Mouse (Mus musculus): ENCODE data around the gene Gpn2.

Gene Gpn2

DNA sequence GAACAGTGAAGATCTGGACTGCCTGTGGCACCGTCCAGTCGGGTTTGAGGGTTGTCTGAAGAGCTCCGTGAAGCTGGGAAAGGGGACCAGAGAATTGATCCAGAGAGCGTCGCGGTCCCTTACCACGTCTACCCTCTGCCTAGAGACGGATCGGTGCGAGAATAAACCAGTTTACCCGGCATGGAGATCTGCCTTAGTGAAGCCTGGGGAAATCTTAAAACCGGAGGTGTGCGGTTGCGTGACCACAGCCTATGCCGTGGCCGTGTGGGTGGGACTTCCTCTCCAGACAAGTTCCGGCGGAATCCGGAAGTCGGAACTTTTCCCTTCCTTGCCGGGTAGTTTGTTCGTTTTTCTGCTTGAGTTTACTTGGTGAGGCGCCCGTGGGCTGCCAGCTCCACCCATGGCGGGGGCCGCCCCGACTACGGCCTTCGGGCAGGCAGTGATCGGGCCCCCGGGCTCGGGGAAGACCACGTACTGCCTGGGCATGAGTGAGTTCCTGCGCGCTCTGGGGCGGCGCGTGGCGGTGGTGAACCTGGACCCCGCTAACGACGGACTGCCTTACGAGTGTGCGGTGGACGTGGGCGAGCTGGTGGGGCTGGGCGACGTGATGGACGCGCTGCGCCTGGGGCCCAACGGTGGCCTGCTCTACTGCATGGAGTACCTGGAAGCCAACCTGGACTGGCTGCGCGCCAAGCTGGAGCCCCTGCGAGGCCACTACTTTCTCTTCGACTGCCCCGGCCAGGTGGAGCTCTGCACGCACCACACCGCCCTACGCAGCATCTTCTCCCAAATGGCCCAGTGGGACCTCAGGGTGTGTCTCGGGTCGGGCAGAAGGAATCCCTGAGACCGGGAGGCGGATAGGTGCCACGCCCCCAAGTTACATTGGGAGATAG, at the start of gene Gpn2:
Gpn2 (plus strand) TSS at position 304 of the 893 bp plus-strand sequence.
- DNase-seq: peak; percentile 80

DNA sequence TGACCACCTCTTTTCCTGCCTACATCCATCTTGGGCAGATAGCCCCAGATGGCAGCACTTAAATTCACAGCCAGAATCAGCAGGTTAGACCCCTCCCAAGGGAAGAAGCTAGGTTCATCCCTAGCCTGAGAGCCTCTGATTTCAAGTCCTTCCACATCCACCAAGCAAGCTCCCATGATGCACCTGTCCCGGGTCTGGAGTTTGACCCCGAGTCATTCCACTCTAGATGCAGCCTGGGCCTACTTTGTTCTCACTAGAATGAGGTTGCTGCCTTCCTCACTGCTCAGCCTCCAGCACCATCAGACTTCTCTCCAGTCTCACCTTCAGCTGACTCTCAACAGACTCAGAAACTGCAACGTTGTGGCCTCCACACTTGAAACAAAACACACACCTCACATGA, 48.1 kb upstream of the Gpn2 start:
- no peak for DNase-seq

DNA sequence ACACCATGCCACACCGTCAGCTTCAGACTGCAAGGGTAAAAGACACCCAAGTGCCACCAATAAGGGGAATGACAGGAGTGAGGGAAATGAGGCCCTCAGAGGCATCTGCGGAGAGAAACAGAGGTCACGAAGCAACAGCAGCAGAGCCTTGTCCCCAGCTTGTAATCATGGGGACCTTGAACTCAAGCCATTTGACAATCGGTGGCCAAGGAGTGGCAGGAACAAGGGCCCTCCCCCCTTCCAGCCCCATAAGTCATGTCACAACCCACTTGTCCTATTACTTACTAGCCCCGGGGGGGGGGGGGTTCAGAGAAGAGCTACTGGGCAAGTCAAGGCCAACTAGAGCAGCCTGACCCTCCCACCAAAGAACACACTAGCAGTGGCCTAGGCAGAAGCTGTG, 47.5 kb upstream of the Gpn2 start:
- no peak for DNase-seq

DNA sequence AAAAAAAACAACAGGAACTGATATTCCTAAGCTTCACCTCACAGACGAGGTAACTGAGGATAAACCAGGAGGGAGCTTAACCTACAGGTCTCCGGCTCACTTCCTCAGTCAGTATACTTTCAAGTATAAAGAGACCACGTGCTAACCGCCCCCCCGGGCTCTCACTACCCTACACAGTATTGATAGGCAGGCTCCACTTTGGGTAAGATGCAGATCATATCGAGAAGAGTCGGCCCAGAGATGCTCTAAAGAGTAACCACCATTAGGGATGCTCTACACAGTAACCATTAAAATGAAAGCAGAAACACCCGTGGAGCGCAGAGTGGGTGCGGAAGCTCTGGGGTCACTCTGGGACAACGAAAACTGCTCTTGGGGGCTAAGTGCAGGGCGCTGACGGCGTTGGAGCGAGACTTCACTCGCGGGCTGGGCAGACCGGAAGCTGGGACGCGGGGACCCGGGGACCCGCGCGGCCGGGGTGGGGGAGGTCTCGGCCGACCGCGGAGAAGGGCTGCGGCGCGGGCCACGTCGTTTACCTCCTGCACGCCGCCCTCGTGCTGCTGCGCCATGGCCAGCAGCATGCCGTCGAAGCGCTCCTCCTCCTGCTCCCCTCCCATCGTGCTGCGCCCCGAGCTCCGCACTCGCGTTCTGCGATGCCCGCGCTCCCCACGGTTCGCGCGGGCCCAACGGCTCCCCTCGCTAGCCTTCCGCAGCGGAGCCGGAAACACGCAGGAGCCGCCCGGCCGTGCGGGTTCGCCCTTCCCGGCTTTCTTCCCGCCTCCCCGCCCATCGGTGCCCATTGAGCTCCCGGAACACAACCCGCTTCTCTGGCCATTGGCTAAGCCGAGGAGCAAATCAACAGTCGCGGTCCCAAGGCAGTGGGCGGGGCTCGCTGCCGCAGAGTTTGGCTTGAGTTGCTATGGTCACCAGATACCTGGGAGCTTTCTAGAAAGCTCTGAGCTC, 38.6 kb upstream of the Gpn2 start, which contains the start of gene Nudc:
Nudc (minus strand) TSS at position 725 of the 960 bp plus-strand sequence.
- DNase-seq: peak; percentile 96

DNA sequence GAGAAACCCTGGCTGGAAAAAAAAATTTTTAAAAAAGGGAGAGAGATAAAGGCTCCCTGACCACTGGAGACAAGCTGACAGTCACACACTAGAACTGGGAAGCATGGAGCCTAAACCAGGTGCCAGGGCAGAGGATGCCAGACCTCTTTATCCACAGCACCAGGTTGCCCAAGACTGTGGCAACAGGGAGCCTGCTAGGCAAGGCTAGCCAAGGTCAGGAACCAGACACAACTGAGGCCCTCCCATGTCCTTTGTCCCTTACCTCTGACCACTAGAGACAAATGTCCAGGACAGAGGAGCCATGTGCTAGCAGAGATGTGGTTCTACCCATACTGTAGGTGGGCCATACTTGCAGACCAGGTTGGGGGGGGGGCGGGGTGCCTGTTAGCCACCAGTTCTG, 32.1 kb upstream of the Gpn2 start:
- no peak for DNase-seq

DNA sequence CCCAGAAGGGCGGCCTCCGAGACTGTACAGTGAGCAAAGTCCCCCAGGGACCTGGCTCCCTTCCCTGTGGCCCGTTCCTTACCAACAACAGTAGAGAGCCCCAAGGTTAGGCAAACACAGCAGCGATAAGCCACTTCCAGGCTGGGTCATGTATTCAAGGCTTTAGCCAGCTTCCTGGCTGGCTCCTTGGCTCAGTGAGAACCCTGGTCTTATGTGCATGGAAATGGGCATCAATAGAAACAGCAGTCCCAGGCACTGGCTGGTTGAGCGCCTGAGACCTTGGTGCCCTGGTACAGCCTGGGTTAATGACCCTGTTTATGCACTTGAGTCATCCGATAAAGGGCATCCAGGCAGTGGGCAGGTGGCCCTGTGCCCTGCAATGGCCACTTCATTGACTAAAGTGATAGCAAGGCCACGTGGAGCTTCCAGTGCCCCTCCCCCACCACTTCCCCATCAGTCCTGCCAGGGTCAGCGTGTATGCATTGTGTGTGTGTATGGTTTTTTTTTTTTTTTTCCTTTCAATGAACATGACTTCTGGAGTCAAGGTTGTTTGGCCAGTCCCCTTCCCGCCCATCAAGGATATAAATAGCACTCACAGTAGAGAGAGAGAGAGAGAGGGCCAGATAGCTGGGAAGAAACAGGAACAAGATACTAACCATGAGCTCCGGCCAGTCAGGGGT, 31.3 kb upstream of the Gpn2 start, which contains the start of gene Nr0b2:
Nr0b2 (plus strand) TSS at position 609 of the 680 bp plus-strand sequence.
- no peak for DNase-seq

DNA sequence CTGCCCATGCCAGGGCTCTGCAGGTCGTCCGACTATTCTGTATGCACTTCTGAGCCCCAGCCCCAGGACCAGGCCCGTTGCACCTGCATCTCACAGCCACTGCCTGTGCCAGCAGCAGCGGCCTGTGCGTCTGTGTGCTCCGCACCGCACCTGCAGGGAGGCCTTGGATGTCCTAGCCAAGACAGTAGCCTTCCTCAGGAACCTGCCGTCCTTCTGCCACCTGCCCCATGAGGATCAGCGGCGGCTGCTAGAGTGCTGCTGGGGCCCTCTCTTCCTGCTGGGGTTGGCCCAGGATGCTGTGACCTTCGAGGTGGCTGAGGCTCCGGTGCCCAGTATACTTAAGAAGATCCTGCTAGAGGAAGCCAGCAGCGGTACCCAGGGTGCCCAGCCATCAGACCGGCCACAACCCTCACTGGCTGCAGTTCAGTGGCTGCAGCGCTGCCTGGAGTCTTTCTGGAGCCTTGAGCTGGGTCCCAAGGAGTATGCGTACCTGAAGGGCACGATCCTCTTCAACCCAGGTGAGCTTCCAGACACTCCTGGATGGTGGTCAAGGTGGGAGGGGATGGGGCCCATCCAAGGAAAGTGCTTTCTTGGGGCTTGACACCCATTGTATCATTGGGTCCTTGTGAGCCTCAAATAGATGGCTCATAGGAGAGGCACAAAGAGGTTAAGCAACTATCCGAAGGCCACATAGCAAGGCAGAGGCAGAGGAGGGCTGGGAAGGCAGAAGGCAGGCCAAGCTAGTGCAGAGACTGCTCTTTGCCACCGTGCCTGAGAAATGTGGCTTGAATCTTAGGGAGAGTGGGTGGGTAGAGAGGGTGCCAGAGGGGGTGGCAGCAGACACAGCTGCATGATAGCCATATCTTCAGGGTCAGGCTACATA, 30.5 kb upstream of the Gpn2 start:
- DNase-seq: no peak

DNA sequence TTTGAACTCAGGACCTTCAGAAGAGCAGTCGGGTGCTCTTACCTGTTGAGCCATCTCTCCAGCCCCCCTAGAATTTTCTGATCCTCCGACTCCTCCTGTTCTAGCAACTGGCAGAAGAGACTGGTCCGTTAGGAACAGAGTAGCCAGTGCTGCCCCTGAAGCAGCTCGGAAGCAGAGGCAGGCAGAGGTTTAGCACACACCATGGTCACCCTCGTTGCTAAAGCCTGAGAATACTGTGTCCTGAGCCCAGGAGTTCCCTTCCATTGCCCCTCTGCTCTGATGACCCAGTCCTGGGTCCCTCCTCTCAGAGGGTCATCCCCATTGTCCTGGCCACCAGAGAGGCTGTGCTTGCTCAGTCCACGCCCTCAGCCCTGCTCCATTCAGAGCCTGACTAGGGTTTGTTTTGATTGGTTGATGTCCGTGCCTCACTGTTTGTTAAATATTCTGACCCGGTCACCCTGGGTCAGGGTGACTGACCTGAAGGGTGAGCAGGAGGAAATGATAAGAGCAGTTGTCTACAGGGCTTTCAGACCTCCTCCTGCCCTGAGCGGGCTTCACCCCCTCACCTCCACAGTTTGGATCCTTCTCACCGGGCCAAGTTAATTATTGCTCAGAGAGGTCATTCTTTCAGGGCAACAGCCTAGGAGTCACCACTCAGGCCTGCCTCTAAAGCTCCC, 27.0 kb upstream of the Gpn2 start:
- no peak for DNase-seq

DNA sequence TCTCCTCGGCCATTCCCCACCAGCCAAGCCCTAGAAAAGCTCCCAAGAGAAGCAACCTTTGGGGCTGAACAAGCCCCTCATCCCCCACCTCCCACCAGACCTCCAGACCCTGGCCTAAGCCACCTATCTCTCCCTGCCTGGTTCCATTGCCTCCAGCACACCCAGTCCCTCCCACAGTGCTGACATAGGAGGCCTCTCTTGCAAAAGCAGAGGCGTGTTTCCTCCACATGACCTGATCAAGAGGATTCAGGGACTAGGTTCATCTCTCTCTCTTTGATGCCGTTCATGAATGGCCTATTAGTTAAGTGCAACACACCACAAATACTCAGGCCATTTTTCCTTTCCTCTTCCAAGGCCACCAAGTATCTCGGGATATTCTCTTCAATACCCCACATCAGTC, 24.3 kb upstream of the Gpn2 start:
- DNase-seq: no peak

DNA sequence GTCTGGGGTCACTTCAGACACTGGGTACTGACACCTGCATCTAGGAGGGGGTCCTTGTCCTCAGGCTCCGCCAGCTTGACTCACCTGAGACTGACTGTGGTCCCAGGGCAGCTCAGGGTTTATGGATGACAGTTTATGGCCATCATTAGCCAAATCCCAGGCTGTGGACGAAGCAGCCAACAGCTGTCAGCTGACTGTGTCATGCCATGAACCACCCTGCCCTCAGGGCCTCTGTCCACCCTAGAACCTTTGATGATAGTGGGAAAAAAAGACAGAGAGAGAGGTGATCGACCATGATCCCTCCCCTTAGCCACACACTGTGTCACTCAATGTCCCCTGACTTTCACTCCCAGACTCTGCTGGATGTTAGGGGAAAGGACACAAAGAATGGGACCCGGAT, 22.5 kb upstream of the Gpn2 start:
- DNase-seq: no peak

DNA sequence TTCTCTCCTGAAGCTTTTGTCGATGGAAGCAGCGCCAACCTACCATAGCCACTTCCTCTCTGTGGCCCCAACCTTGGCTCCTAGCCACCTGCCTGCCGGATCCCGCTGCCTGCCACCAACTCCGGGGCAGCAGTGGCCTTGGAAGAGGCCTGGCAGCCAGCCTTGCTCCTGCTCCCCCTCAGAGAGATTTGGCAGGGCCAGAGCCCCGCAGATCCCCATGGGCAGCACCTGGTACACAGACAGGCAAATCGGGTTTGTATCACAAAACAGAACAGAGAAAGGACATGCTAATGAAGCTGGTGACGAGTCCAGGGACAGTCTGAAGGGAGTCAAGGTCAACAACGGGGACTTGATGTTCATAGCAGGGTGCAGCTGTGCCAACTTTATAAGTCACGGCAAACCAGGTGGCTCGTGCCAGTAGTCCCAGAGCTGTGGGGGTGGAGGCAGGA, 21.0 kb upstream of the Gpn2 start:
- no peak for DNase-seq

DNA sequence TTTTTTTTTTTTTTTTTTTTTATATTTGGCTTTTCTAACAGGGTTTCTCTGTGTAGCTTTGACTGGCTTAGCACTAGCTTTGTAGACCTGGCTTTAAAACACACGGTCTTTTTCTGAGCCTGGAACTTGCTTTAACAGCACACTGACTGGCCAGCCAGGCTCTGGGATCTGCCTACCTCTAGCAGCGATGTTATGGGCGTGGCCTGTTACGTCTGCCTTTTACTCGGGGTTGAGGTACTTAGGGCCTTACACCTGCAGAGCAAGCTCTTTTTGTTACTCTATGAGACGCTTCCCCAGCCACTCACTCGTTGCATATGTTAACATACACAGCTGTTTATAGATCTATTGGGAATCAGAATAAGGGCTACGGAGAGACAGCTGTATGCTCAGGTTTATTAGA, 16.9 kb upstream of the Gpn2 start:
- DNase-seq: no peak

DNA sequence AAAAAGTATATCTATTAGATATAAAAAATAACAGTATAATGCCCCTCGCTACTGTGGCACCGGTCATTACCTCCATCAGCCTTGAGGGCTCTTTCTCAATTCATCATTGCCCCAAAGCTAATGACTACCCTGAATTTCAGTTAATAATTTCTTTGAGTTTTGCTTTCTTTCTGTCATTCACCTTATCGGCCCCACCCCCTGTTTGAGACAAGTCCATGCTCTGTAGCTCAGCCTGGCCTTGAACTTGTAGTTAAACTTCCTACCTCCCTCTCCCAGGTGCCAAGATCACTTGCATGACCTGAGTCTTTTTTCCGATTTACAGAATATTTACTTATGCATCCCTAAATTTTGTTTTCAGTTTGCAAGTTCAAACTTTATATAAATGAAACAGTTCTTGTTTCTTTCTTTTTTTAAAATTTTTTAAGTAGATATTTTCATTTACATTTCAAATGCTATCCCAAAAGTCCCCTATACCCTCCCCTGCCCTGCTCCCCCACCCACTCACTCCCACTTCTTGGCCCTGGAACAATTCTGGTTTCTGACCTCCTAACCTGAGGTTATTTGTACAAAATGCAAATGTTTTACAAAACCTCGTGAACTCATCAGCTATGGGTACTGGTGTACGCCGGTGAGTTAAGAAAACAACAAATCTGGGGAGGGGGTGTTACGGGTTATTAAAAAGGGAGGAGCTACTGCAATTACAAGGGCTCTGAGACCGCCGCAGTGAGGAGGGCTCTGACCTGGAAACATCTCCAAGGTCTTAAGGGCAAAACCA, 14.7 kb upstream of the Gpn2 start:
- DNase-seq: no peak

DNA sequence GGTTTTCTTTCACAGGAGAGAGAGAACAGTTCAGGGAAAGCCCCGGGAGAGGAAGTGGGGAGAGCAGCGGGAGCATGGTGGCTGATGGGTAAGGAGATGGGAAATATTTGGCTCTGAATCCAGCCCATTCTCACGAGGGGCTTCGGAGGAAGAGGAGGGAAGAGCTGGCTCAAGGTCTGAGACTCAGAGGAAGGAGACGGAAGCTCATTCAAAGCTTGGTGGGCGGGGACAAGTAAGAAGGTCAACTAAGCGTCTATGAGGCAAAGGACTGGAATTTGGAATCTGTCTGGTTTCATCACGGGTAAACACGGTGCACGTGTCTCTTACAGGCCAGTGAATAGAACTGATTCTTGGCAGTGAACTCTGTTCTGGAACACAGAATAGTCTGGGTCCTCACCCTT, 14.1 kb upstream of the Gpn2 start:
- DNase-seq: no peak

DNA sequence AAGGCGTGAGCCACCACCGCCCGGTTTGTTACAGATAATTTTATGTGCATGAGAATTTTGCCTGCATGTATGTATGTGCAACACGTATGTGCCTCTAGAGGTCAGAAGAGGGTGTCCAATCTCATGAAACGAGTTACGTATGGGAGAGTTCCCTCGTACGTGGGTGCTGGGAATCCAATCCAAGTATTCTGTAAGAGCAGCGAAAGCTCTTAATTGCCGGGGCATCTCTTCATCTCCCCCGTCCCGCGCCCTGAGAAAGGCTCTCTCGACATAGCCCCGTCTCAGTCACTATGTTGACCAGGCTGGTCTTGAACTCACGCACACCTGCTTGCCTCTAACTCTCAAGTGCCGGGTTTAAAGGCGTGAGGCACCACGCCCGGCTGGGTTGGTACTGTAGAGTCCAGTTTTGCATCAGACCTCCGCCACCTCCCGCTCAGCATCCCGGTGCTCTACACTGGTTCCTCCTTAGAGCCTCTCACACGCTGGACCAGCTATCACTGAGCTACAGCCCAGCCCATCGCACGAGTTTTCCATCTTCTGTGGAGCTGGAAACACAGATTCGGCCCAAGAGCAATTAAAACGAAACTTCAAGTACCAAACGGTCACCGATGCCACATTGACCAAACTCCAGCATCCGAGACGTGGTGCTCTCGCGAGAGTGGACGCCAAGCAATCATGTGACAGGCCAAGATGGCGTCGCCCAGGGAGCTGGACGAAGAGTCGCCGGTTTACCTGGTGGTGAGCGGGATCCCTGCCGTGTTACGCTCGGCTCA, 9.9 kb upstream of the Gpn2 start, which contains the start of gene Gpatch3:
Gpatch3 (plus strand) TSS at position 676 of the 773 bp plus-strand sequence.
- peak; percentile 91 for DNase-seq

DNA sequence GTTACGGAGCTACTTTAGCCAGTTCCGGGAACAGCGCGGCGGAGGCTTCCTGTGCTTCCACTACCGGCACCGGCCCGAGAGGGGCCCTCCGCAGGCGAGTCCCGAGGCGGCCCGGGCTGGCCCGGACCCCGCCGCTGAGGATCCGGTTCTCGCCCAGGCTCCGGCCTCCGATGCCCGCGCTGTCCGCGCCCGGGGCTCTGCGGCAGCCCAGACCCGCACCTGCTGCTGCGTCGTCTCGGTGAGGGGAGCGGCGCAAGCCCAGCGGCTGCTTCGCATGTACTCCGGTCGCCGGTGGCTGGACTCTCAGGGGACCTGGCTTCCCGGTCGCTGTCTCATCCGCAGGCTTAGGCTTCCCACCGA, 9.3 kb upstream of the Gpn2 start:
- no peak for DNase-seq

DNA sequence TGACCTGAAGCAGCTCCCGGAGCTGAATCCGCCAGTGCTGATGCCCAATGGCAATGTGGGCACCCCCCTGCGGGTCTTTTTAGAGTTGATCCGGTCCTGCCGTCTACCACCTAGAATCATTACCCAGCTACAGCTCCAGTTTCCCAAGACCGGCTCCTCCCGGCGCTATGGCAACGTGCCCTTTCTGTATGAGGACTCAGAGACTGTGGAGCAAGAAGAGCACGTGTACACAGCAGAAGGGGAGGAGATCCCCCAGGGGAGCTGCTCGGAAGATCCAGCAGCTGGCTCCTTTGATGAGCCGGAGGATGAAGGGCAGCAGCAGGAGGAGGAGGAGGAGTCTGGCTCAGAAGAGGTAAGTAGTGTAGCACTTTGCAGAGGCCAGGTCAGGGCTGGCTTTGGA, 6.2 kb upstream of the Gpn2 start:
- no peak for DNase-seq

DNA sequence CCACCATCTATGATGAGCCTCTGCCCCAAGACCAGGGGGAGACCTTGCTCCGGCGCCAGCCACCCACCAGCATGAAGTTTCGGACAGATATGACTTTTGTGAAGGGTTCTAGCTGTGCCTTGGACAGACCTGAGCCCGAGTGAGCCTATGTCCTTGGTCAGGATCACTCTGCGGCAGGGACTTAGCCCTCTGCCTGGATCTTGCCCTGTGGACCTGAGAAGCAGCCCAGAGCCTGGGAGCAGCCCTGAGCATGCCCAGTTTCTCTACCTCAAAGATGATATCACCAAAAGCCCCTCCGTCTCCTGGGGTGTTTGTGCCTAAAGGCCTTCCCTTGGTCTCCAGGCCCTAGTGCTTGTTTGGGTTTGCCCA, 488 bp upstream of the Gpn2 start:
- peak; percentile 8 for DNase-seq

DNA sequence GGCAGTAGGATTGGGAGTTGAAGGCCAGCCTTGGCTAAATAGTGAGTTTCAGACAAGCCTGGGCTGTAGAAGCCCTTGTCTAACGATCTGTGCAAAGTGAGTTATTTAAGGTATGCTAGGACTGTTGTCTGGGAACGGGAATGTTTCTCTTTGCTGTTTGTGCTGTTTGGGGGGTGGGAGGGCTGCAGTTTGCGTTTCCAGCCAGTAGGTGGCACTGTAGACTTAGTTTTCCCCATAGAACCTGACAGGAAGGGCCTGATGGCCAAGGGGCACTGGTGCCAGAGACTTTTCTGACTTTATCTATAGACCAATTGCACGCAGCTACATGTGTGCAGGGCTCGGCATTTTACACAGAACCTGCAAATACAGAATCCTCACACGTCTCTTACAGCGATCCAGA, 8.4 kb downstream of the Gpn2 start:
- no peak for DNase-seq

DNA sequence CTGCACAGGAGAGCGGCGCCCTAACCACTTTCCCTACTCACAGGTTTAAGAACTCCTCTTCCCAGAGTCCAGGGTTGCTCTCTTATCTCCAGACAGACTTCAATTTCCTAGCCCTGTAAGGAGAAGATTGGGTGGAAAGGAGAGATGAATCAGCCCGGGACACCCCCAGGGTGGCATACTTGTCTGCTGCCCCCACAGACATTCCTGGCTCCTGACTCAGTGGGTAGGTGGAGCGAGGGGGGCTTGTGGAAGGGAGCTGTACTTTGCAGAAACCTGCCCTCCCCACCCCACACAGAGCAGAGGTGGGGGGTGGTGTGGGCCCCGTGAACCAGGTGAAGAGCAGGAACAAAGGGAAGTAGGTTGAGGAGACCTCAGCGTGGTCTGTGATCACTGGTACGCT, 11.4 kb downstream of the Gpn2 start:
- peak; percentile 47 for DNase-seq
